Mouse (Mus musculus) MEL (cell line): ENCODE data around the gene Galnt6. TPM values are rescaled to one million over a fixed set of nuclear protein-coding genes. Genes with fewer than 3 reads are reported as not detected.

Source experiments
- DNase-seq: peaks from one replicate; pipeline ENCODE4 v3.0.0; 2011; ENCODE audit warnings: low read depth, low spot score
- H3K27ac ChIP-seq: 2 replicates; pipeline ENCODE4 v1.5.1; 2012; ENCODE audit warnings: low read depth, mild to moderate bottlenecking, control low read depth, low read length, moderate library complexity; ENCODE audit not compliant: control insufficient read depth
- H3K27me3 ChIP-seq, 2 experiments: fragments of 150-350 bp in 1 of 2; sonication (generic) in 1 of 2; 2 replicates each; pipeline ENCODE4 v1.6.1; 2012; ENCODE audit warnings: low read length in 2 of 2, mild to moderate bottlenecking in 2 of 2, improper control_type of control experiment in 1 of 2, moderate library complexity in 1 of 2; ENCODE audit not compliant: insufficient read depth in 2 of 2, control insufficient read depth in 1 of 2
- H3K36me3 ChIP-seq, 2 experiments: 2 replicates each; pipeline ENCODE4 v1.6.1; 2012 to 2014; ENCODE audit warnings: low read length in 2 of 2, improper control_type of control experiment in 1 of 2, inconsistent platforms in 1 of 2, mild to moderate bottlenecking in 1 of 2; ENCODE audit not compliant: insufficient read depth in 2 of 2, control insufficient read depth in 1 of 2
- H3K4me1 ChIP-seq, 2 experiments: fragments of 150-350 bp in 1 of 2; sonication (generic) in 1 of 2; 2 replicates each; pipeline ENCODE4 v1.6.1; 2012; ENCODE audit warnings: low read length in 2 of 2, improper control_type of control experiment in 1 of 2, mild to moderate bottlenecking in 1 of 2; ENCODE audit not compliant: insufficient read depth in 2 of 2, control insufficient read depth in 1 of 2
- H3K4me3 ChIP-seq, 2 experiments: fragments of 150-350 bp in 1 of 2; sonication (generic) in 1 of 2; 2 replicates each; pipeline ENCODE4 v1.5.1; 2012; ENCODE audit warnings: low read depth in 2 of 2, low read length in 2 of 2, mild to moderate bottlenecking in 2 of 2, moderate library complexity in 2 of 2, control low read depth in 1 of 2, improper control_type of control experiment in 1 of 2; ENCODE audit not compliant: control insufficient read depth in 1 of 2, insufficient read depth in 1 of 2
- H3K79me2 ChIP-seq: 2 replicates; pipeline ENCODE4 v1.6.1; 2012; ENCODE audit warnings: mild to moderate bottlenecking, low read length, moderate library complexity; ENCODE audit not compliant: control insufficient read depth, poor library complexity, insufficient read depth
- H3K9ac ChIP-seq: 2 replicates; pipeline ENCODE4 v1.6.1; 2012; ENCODE audit warnings: low read depth, mild to moderate bottlenecking, control low read depth, low read length, moderate library complexity; ENCODE audit not compliant: control insufficient read depth, poor library complexity, severe bottlenecking
- H3K9me3 ChIP-seq: fragments of 150-350 bp; sonication (generic); replicated peaks from 2 replicates; pipeline ENCODE4 v1.6.1; 2012; ENCODE audit warnings: mild to moderate bottlenecking, low read length, improper control_type of control experiment, moderate library complexity; ENCODE audit not compliant: insufficient read depth
- CTCF ChIP-seq, 3 experiments: IDR thresholded peaks in 2 of 3; conservative IDR thresholded peaks in 1 of 3; 2 replicates each; pipeline ENCODE4 v1.5.1; 2011 to 2012; ENCODE audit warnings: low read length in 3 of 3, low read depth in 2 of 3, mild to moderate bottlenecking in 2 of 3, improper control_type of control experiment in 1 of 3, inconsistent platforms in 1 of 3, mixed read lengths in 1 of 3, moderate library complexity in 1 of 3; ENCODE audit not compliant: control insufficient read depth in 1 of 3, insufficient read depth in 1 of 3, poor library complexity in 1 of 3, severe bottlenecking in 1 of 3
- E2F4 ChIP-seq: IDR thresholded peaks from 2 replicates; pipeline ENCODE4 v1.6.1; 2011; ENCODE audit warnings: low read depth, low read length, improper control_type of control experiment, borderline replicate concordance
- EP300 ChIP-seq, 2 experiments: IDR thresholded peaks; 2 replicates each; pipeline ENCODE4 v1.6.1; 2011; ENCODE audit warnings: improper control_type of control experiment in 2 of 2, low read length in 2 of 2, low read depth in 1 of 2, mild to moderate bottlenecking in 1 of 2
- ETS1 ChIP-seq: IDR thresholded peaks from 2 replicates; pipeline ENCODE4 v1.6.1; 2012; ENCODE audit warnings: low read depth, mild to moderate bottlenecking, inconsistent platforms, low read length, improper control_type of control experiment, moderate library complexity
- GABPA ChIP-seq: IDR thresholded peaks from 2 replicates; pipeline ENCODE4 v1.6.1; 2012; ENCODE audit warnings: low read depth, mild to moderate bottlenecking, inconsistent platforms, low read length, improper control_type of control experiment, moderate library complexity
- GATA1 ChIP-seq: IDR thresholded peaks from 2 replicates; pipeline ENCODE4 v1.6.1; 2011; ENCODE audit warnings: low read depth, low read length, improper control_type of control experiment
- MEF2A ChIP-seq: IDR thresholded peaks from 2 replicates; pipeline ENCODE4 v1.6.1; 2014; ENCODE audit warnings: low read depth, mild to moderate bottlenecking, inconsistent platforms, low read length, improper control_type of control experiment; ENCODE audit not compliant: poor library complexity, insufficient replicate concordance, severe bottlenecking; ENCODE audit errors: extremely low read depth
- MXI1 ChIP-seq: IDR thresholded peaks from 2 replicates; pipeline ENCODE4 v1.6.1; 2011; ENCODE audit warnings: mild to moderate bottlenecking, low read depth, low read length, improper control_type of control experiment
- NRF1 ChIP-seq: IDR thresholded peaks from 2 replicates; pipeline ENCODE4 v1.6.1; 2014; ENCODE audit warnings: low read depth, mild to moderate bottlenecking, inconsistent platforms, low read length, improper control_type of control experiment, moderate library complexity; ENCODE audit not compliant: poor library complexity, insufficient read depth, severe bottlenecking
- POLR2A ChIP-seq, 2 experiments: IDR thresholded peaks; 2 replicates each; pipeline ENCODE4 v1.6.1; 2011 to 2012; ENCODE audit warnings: low read length in 2 of 2, mild to moderate bottlenecking in 2 of 2, control low read depth in 1 of 2, improper control_type of control experiment in 1 of 2, low read depth in 1 of 2, moderate library complexity in 1 of 2; ENCODE audit not compliant: control insufficient read depth in 1 of 2, insufficient read depth in 1 of 2, poor library complexity in 1 of 2
- SIN3A ChIP-seq: IDR thresholded peaks from 2 replicates; pipeline ENCODE4 v1.6.1; 2012; ENCODE audit warnings: low read length, improper control_type of control experiment, inconsistent platforms
- TAL1 ChIP-seq: IDR thresholded peaks from 2 replicates; pipeline ENCODE4 v1.6.1; 2012; ENCODE audit warnings: mild to moderate bottlenecking, inconsistent platforms, low read length, moderate library complexity, mixed read lengths
- TCF12 ChIP-seq: IDR thresholded peaks from 2 replicates; pipeline ENCODE4 v1.6.1; 2014; ENCODE audit warnings: low read depth, mild to moderate bottlenecking, inconsistent platforms, low read length, improper control_type of control experiment, moderate library complexity
- USF1 ChIP-seq: IDR thresholded peaks from 2 replicates; pipeline ENCODE4 v1.6.1; 2014; ENCODE audit warnings: low read depth, mild to moderate bottlenecking, inconsistent platforms, low read length, improper control_type of control experiment, moderate library complexity
- ZKSCAN1 ChIP-seq: IDR thresholded peaks from 2 replicates; pipeline ENCODE4 v1.6.1; 2012; ENCODE audit warnings: low read depth, mild to moderate bottlenecking, inconsistent platforms, low read length, improper control_type of control experiment, moderate library complexity
- ZMIZ1 ChIP-seq: IDR thresholded peaks from 2 replicates; pipeline ENCODE4 v1.6.1; 2012; ENCODE audit warnings: low read depth, mild to moderate bottlenecking, inconsistent platforms, low read length, improper control_type of control experiment, moderate library complexity
- polyA plus RNA-seq, 2 experiments: library from polyadenylated mRNA; stranded (reverse) in 1 of 2; unstranded in 1 of 2; fragments of >175 nt in 1 of 2; fragments of >200 nt in 1 of 2; gene quantifications; 2 replicates each; pipeline versions ENCODE4 v1.2.1 to v1.2.4; 2012; ENCODE audit warnings: low replicate concordance in 2 of 2, low read depth in 1 of 2; ENCODE audit not compliant: insufficient read length in 2 of 2, insufficient read depth in 1 of 2, missing spikeins in 1 of 2
- total RNA-seq: library from RNA; depleted of rRNA; stranded (reverse); fragments of 300-350 nt; gene quantifications from 2 replicates; pipeline ENCODE4 v1.2.3, GENCODE M21; 2012

Gene Galnt6
- total and polyA plus RNA-seq, 3 experiments, result 16.1 to 17.0 TPM; not detected in 1

- Histone ChIP-seq H3K9me3 (no peaks in the 10 kb centered on the region), H3K79me2 (no peaks in the 10 kb centered on the region), H3K27ac (peak overlapping the region; percentile 66), H3K27me3 (no peaks in the 10 kb centered on the region), H3K36me3 (peaks cover 0 to 26% of the 10 kb centered on the region in 2 experiments; a peak in 2 of 4 replicates), H3K9ac (peak overlapping the region; percentile 35; the same call in 1 of the 2 replicates), H3K4me1 (peaks cover 15 to 41% of the 10 kb centered on the region in 2 experiments), H3K4me3 (peak overlapping the region in 1 of 2 experiments; percentile 20; a peak in 1 of 4 replicates)
- DNase-seq, result peak; percentile 40
- TF ChIP-seq CTCF (IDR thresholded peaks at IDR 0.05 in 2 of 3, conservative IDR thresholded peaks at IDR 0.05 in 1 of 3; ENCODE audit: control insufficient read depth in 1 of 3, insufficient read depth in 1 of 3, low read depth in 2 of 3, low read length in 3 of 3, poor library complexity in 1 of 3, severe bottlenecking in 1 of 3) (0 out of 6 replicates have a peak, but pooled peaks of 1 of the 3 experiments have one; percentile 2), ZKSCAN1 (no peak), NRF1 (peak; percentile 69)
These were observed 27.3 kb downstream of the Galnt6 start for GRCm38 (mm10) chr15:100701856-100702255.

- Histone ChIP-seq H3K4me1 (peaks cover 10 to 33% of the 10 kb centered on the region in 2 experiments), H3K36me3 (peaks cover 0 to 21% of the 10 kb centered on the region in 2 experiments; a peak in 2 of 4 replicates), H3K79me2 (no peaks in the 10 kb centered on the region), H3K9ac (peak overlapping the region; percentile 28), H3K27ac (peak overlapping the region; percentile 65), H3K9me3 (no peaks in the 10 kb centered on the region), H3K4me3 (no peak overlapping the region)
- DNase-seq, result peak; percentile 54
- TF ChIP-seq SIN3A (no peak; the same call in 1 of the 2 replicates), MEF2A (no peak), GABPA (no peak), ZMIZ1 (no peak), GATA1 (no peak), E2F4 (no peak), USF1 (no peak), MXI1 (peak; percentile 62; the same call in 1 of the 2 replicates), TAL1 (no peak), POLR2A (IDR thresholded peaks at IDR 0.05; ENCODE audit: control insufficient read depth in 1 of 2, insufficient read depth in 1 of 2, low read depth in 1 of 2, low read length in 2 of 2, poor library complexity in 1 of 2) (no peak), EP300 (IDR thresholded peaks at IDR 0.05; ENCODE audit: low read depth in 1 of 2, low read length in 2 of 2) (peak in 1 of 2 experiments; percentile 18; a peak in 1 of 4 replicates), TCF12 (no peak), ETS1 (no peak)
- TF ChIP-seq, all 39 proteins: peak for 2
- no peaks in the 10 kb centered on the region for H3K27me3 ChIP-seq
These were observed 28.1 kb downstream of the Galnt6 start for GRCm38 (mm10) chr15:100701108-100701507.
